Mouse (Mus musculus): ENCODE results near the gene Snx3. TPM values are rescaled to one million over a fixed set of nuclear protein-coding genes. Genes with fewer than 3 reads are reported as not detected.
A peak's percentile ranks its signal among the peaks of the same experiment; 100 is the strongest.

Gene Snx3
- polyA plus RNA-seq, 1 experiment from 2014 or later: 275 TPM

DNA sequence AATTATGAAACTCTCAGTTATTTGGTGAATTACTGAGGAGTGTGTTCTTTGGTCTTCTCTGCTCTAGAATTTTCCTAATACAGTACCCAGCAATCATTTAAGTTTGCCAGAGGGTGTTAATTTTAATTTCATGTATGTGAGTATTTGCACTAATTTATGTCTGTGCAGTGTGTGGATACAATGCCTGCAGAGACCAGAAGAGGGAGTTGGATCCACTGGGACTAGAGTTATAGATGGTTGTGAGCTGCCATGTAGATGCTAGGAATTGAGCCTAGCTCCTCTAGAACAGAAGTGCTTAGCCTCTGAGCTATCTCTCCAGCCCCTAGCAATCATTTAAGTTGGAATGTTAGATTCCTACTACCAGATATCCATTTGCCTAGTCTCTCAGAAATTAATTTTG lies 12.3 kb downstream of the Snx3 start:
- Histone ChIP-seq H3K27ac (replicated peaks) (no peak overlapping the region), H3K4me3 (no peak overlapping the region), H3K4me2 (no peak overlapping the region), H3K9ac (no peak overlapping the region), H3K4me1 (replicated peaks) (no peaks in the 10 kb centered on the region), H3K36me3 (no peaks in the 10 kb centered on the region), H3K9me3 (no peaks in the 10 kb centered on the region), H3K27me3 (no peaks in the 10 kb centered on the region)
- ATAC-seq (ENCODE audit: low read depth): no peak

GRCm38 (mm10) chr10:42518363-42518762 lies 16.5 kb downstream of the Snx3 start:
- H3K27me3 ChIP-seq: no peaks in the 10 kb centered on the region
- H3K4me2 ChIP-seq: no peak overlapping the region
- no peak for ATAC-seq (ENCODE audit: low read depth)
- H3K27ac ChIP-seq (replicated peaks): no peak overlapping the region
- WGBS: 91% methylated on average over 8 of the region's 8 CpGs
- no peaks in the 10 kb centered on the region for H3K36me3 ChIP-seq
- 0 out of 2 replicates have a peak, but pooled peaks cover 3% of the 10 kb centered on the region for H3K4me1 ChIP-seq (replicated peaks)
- no peaks in the 10 kb centered on the region for H3K9me3 ChIP-seq
- no peak overlapping the region for H3K9ac ChIP-seq
- H3K4me3 ChIP-seq: no peak overlapping the region

- Histone ChIP-seq H3K4me2 (no peak overlapping the region), H3K9me3 (no peaks in the 10 kb centered on the region), H3K27me3 (no peaks in the 10 kb centered on the region), H3K4me1 (replicated peaks) (0 out of 2 replicates have a peak, but pooled peaks cover 11% of the 10 kb centered on the region), H3K9ac (no peak overlapping the region), H3K4me3 (no peak overlapping the region), H3K36me3 (peaks cover 13% of the 10 kb centered on the region), H3K27ac (replicated peaks) (0 out of 2 replicates have a peak overlapping the region, but pooled peaks have one; percentile 1)
- ATAC-seq (ENCODE audit: low read depth): no peak
- 54% methylated on average over 5 of the region's 5 CpGs for WGBS
These were observed 19.6 kb downstream of the Snx3 start for GRCm38 (mm10) chr10:42521315-42521981.

DNA sequence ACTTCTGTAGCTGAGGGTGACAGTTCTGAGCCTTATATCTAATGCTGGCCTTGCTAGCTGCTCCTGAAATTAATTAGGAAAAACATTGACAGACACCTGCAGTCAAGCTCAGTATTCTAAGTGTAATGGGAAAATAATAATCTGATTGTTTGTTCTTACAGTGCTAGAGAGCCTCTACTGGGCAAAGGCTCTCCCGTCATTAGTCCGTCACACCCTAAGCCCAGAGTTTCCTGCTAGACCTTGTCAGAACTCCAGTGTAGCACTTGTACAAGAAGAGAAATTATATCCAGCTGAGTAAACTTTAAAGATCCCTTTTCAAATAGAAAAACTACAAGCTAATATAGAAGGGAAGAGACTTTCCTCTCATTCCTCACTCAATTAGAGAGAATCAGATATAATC lies 21.1 kb downstream of the Snx3 start:
- 0 out of 2 replicates have a peak, but pooled peaks cover 11% of the 10 kb centered on the region for H3K4me1 ChIP-seq (replicated peaks)

DNA sequence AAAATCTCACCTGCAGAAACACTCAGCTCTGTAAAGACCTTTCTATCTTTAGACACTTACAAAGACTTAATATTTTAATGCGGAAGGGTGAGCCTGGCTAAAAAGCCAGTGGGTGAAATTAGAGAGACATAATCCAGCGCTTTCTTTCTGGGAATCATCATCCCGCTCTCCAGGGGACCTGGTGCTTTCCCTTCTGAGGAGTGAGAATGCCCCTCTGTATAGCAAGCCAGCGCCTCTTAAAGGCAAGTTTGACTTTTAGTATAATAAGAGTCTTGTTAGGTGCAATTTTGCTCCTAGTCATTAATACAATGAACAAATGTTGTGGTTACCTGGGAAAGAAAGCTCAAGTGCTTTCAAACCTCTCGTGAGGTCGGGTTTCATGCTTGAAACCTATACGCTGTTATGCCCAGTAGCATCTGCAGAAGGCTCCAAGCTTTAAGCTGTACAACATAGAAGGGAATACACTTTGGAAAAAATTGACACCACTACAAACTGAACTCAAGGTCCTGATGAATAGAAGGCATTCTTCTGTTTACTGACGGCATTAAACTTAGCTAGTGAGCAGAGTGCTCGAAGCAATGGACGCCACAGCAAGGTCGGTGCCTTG lies 21.8 kb downstream of the Snx3 start:
- Histone ChIP-seq H3K9me3 (no peaks in the 10 kb centered on the region), H3K9ac (no peak overlapping the region), H3K27ac (replicated peaks) (no peak overlapping the region), H3K36me3 (peaks cover 29% of the 10 kb centered on the region), H3K27me3 (no peaks in the 10 kb centered on the region), H3K4me3 (no peak overlapping the region), H3K4me1 (replicated peaks) (0 out of 2 replicates have a peak, but pooled peaks cover 11% of the 10 kb centered on the region), H3K4me2 (no peak overlapping the region)
- ATAC-seq (ENCODE audit: low read depth): no peak
- WGBS: 78% methylated on average over 11 of the region's 11 CpGs

More for the DNA sequence above, 21.1 kb downstream of the Snx3 start:
- Histone ChIP-seq H3K9ac (no peak overlapping the region), H3K9me3 (no peaks in the 10 kb centered on the region), H3K4me3 (no peak overlapping the region), H3K27ac (replicated peaks) (no peak overlapping the region), H3K4me2 (no peak overlapping the region), H3K36me3 (peaks cover 23% of the 10 kb centered on the region), H3K27me3 (no peaks in the 10 kb centered on the region)
- WGBS: 74% methylated on average over 2 of the region's 2 CpGs
- no peak for ATAC-seq (ENCODE audit: low read depth)

GRCm38 (mm10) chr10:42525682-42526081 lies 23.9 kb downstream of the Snx3 start:
- Histone ChIP-seq H3K27me3 (no peaks in the 10 kb centered on the region), H3K36me3 (peaks cover 45% of the 10 kb centered on the region), H3K4me1 (replicated peaks) (0 out of 2 replicates have a peak, but pooled peaks cover 11% of the 10 kb centered on the region), H3K27ac (replicated peaks) (no peak overlapping the region), H3K4me3 (no peak overlapping the region), H3K4me2 (no peak overlapping the region), H3K9ac (no peak overlapping the region), H3K9me3 (no peaks in the 10 kb centered on the region)
- WGBS: 98% methylated on average over 3 of the region's 3 CpGs
- ATAC-seq (ENCODE audit: low read depth): no peak

DNA sequence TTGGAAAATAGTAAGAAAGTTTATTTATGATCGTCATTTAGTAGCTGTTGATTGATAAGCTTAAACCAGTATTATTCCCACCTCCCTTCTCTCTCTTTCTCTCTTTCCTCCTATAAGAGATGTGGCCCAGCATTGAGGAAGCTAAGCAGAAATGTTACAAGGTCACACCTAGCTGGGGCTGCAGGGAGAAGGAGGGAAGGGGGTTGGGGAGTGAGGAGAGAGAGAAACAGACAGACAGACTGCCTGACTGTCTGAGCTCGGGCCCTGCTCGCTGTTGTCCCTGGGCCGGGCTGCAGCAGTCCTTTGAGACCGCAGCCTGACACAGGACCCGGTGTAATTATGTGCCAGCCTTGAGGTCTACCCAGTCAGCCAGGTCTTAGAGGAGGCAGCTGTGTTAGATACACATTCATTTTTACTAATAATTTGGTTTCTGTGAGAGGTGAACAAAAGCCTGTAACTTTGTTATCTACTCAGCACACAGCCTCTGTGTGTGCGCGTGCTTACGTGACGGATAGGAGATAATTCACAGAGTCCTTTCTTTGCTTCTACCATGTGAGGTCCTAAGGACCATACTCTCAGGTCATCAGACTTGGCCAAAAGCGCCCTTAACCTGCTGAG lies 32.1 kb downstream of the Snx3 start:
- Histone ChIP-seq H3K36me3 (peaks cover 40% of the 10 kb centered on the region), H3K4me2 (no peak overlapping the region), H3K4me3 (no peak overlapping the region), H3K9me3 (no peaks in the 10 kb centered on the region), H3K4me1 (replicated peaks) (no peaks in the 10 kb centered on the region), H3K9ac (no peak overlapping the region), H3K27ac (replicated peaks) (no peak overlapping the region), H3K27me3 (no peaks in the 10 kb centered on the region)
- no peak for ATAC-seq (ENCODE audit: low read depth)
- WGBS: 91% methylated on average over 11 of the region's 11 CpGs

GRCm38 (mm10) chr10:42537571-42538316 lies 35.9 kb downstream of the Snx3 start:
- H3K27ac ChIP-seq (replicated peaks): no peak overlapping the region
- H3K4me1 ChIP-seq (replicated peaks): no peaks in the 10 kb centered on the region
- no peaks in the 10 kb centered on the region for H3K9me3 ChIP-seq
- no peak overlapping the region for H3K9ac ChIP-seq
- ATAC-seq (ENCODE audit: low read depth): no peak
- 0 out of 2 replicates have a peak, but pooled peaks cover 8% of the 10 kb centered on the region for H3K27me3 ChIP-seq
- no peak overlapping the region for H3K4me3 ChIP-seq
- WGBS: 87% methylated on average over 9 of the region's 9 CpGs
- H3K4me2 ChIP-seq: no peak overlapping the region
- peaks cover 23% of the 10 kb centered on the region for H3K36me3 ChIP-seq

DNA sequence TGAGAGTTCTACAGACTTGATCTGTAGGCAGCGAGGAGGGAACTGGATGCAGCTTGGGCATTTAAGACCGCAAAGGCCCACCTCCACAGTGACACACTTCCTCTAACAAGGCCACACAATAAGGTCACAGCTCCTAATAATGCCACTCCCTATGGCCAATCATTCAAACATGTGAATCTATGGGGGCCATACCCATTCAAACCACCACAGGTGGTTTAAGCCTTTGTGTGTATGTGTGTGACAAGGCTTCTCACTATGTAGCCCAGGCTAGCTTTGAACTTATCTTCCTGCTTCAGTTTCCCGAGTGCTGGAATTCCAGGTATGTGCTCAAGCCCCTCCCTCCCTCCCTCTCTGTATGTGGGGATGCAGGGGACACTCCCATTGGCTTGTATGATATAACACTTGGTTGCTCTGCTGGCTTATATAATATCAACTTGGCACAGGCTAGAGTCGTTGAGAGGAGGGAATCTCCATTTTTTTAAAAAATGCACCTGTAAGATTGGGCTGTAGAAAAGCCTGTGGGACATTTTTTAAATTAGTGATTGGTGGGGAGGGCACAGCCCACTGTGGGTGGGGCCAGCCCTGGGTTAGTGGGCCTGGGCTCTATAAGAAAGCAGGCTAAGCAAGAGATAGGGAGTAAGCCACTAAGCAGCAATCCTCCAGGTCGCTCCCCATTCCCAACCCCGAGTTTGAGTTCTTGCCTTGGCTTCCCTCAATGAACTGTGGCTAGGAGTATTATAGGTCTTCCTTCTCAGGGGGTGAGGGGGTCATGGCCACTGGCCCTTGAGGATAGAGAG lies 44.1 kb downstream of the Snx3 start:
- WGBS: 80% methylated on average over 6 of the region's 6 CpGs

DNA sequence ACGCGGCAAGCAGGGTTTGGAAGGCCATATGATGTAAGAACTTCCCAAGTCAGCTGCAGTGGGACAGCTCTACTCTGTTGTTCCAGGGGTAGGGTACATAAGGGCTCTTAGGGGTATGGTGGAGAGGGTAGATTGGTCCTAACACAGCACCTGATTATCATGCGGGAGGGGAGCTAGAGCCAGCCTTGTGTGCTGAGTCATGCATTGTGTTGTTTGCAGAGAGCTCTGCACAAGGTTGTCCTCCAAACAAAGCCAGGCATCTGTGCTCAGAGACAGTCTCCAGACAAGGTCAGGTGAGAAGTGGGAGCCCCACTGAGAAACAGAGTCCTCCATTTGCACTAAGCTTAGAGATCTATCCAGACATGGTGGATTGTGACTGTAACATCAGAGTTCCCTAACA lies 44.7 kb downstream of the Snx3 start:
- no peak overlapping the region for H3K27ac ChIP-seq (replicated peaks)
- H3K9ac ChIP-seq: no peak overlapping the region
- no peaks in the 10 kb centered on the region for H3K36me3 ChIP-seq
- H3K4me2 ChIP-seq: no peak overlapping the region
- H3K4me3 ChIP-seq: no peak overlapping the region
- H3K4me1 ChIP-seq (replicated peaks): no peaks in the 10 kb centered on the region
- ATAC-seq (ENCODE audit: low read depth): no peak
- H3K27me3 ChIP-seq: no peaks in the 10 kb centered on the region
- H3K9me3 ChIP-seq: no peaks in the 10 kb centered on the region
- 95% methylated on average over 3 of the region's 3 CpGs for WGBS

More for the DNA sequence above, 44.1 kb downstream of the Snx3 start:
- H3K36me3 ChIP-seq: no peaks in the 10 kb centered on the region
- no peak for ATAC-seq (ENCODE audit: low read depth)
- no peak overlapping the region for H3K4me3 ChIP-seq
- H3K4me2 ChIP-seq: no peak overlapping the region
- H3K9me3 ChIP-seq: no peaks in the 10 kb centered on the region
- H3K27me3 ChIP-seq: no peaks in the 10 kb centered on the region
- H3K9ac ChIP-seq: no peak overlapping the region
- H3K4me1 ChIP-seq (replicated peaks): no peaks in the 10 kb centered on the region
- no peak overlapping the region for H3K27ac ChIP-seq (replicated peaks)

GRCm38 (mm10) chr10:42559581-42560200 lies 57.9 kb downstream of the Snx3 start:
- Histone ChIP-seq H3K9me3 (no peaks in the 10 kb centered on the region), H3K36me3 (no peaks in the 10 kb centered on the region), H3K4me1 (replicated peaks) (no peaks in the 10 kb centered on the region), H3K27ac (replicated peaks) (no peak overlapping the region), H3K27me3 (peaks cover 42% of the 10 kb centered on the region), H3K4me2 (no peak overlapping the region), H3K4me3 (no peak overlapping the region), H3K9ac (no peak overlapping the region)
- WGBS: 73% methylated on average over 5 of the region's 5 CpGs
- ATAC-seq (ENCODE audit: low read depth): no peak

Measured in neural tube, embryonic 13.5 days (tissue).